Mouse (Mus musculus) NIH3T3 (cell line): Measurements from ENCODE around the gene Mrm2.

ENCODE experiments used
- DNase-seq: peaks from one replicate; pipeline ENCODE4 v3.0.0-alpha.2; 2012; ENCODE audit warnings: low read depth

The Mrm2 gene

GRCm38 (mm10) chr5:140342880-140343279 lies 11.2 kb upstream of the Mrm2 start:
- no peak for DNase-seq

GRCm38 (mm10) chr5:140339836-140340235 lies 8.1 kb upstream of the Mrm2 start:
- DNase-seq: no peak

GRCm38 (mm10) chr5:140338779-140339178 lies 7.1 kb upstream of the Mrm2 start:
- no peak for DNase-seq

GRCm38 (mm10) chr5:140336680-140337079 lies 5.0 kb upstream of the Mrm2 start:
- DNase-seq: peak; percentile 75

- peak; percentile 54 for DNase-seq
These were observed 1.9 kb upstream of the Mrm2 start for GRCm38 (mm10) chr5:140333631-140334030.

GRCm38 (mm10) chr5:140332519-140332918 lies 821 bp upstream of the Mrm2 start:
- DNase-seq: no peak

- DNase-seq: no peak
These were observed 7.6 kb downstream of the Mrm2 start for GRCm38 (mm10) chr5:140324058-140324457.

GRCm38 (mm10) chr5:140321756-140322575 lies 9.7 kb downstream of the Mrm2 start:
- DNase-seq: peak; percentile 62

GRCm38 (mm10) chr5:140321042-140321755 lies 10.5 kb downstream of the Mrm2 start, which contains the start of the genes Mad1l1 and Nudt1:
TSS of gene Mad1l1 (minus strand) at chr5:140321552.
TSS of gene Nudt1 (plus strand) at chr5:140321656.
- peak; percentile 99 for DNase-seq

- peak; percentile 44 for DNase-seq
These were observed 15.0 kb downstream of the Mrm2 start for GRCm38 (mm10) chr5:140316716-140317115.

- DNase-seq: no peak
These were observed 24.1 kb downstream of the Mrm2 start for GRCm38 (mm10) chr5:140307602-140308001.

GRCm38 (mm10) chr5:140306016-140306415 lies 25.7 kb downstream of the Mrm2 start:
- no peak for DNase-seq

- no peak for DNase-seq
These were observed 33.4 kb downstream of the Mrm2 start for GRCm38 (mm10) chr5:140298291-140298690.

- peak; percentile 82 for DNase-seq
These were observed 39.5 kb downstream of the Mrm2 start for GRCm38 (mm10) chr5:140292152-140292551.

GRCm38 (mm10) chr5:140289161-140289560 lies 42.5 kb downstream of the Mrm2 start:
- no peak for DNase-seq

- DNase-seq: no peak
These were observed 43.4 kb downstream of the Mrm2 start for GRCm38 (mm10) chr5:140288287-140288686.

GRCm38 (mm10) chr5:140284761-140285160 lies 46.9 kb downstream of the Mrm2 start:
- no peak for DNase-seq

GRCm38 (mm10) chr5:140284011-140284410 lies 47.7 kb downstream of the Mrm2 start:
- no peak for DNase-seq

- DNase-seq: no peak
These were observed 48.8 kb downstream of the Mrm2 start for GRCm38 (mm10) chr5:140282900-140283299.

- DNase-seq: no peak
These were observed 49.3 kb downstream of the Mrm2 start for GRCm38 (mm10) chr5:140282376-140282775.

- DNase-seq: no peak
These were observed 51.5 kb downstream of the Mrm2 start for GRCm38 (mm10) chr5:140280205-140280604.
